Mouse (Mus musculus) small intestine, adult 2 months (tissue): Measurements from ENCODE around the gene Gpr183.

Experiments
- CTCF ChIP-seq: fragments of 200-500 bp; IDR thresholded peaks from 2 replicates; pipeline ENCODE4 v1.5.1; 2012; ENCODE audit warnings: low read depth, mild to moderate bottlenecking, control low read depth, inconsistent platforms, low read length, moderate library complexity, mixed read lengths; ENCODE audit not compliant: insufficient replicate concordance, insufficient read length; ENCODE audit errors: extremely low read depth
- POLR2A ChIP-seq: fragments of 200-500 bp; IDR thresholded peaks from 2 replicates; pipeline ENCODE4 v1.6.1; 2012; ENCODE audit warnings: low read depth, mild to moderate bottlenecking, control low read depth, inconsistent platforms, low read length, moderate library complexity

GRCm38 (mm10) chr14:121949897-121950296, 15.1 kb downstream of the Gpr183 start:
- no peak for TF ChIP-seq CTCF
- TF ChIP-seq POLR2A: no peak
